Mouse (Mus musculus): ENCODE measurements around the gene Rpsa.

Rpsa gene

GRCm38 (mm10) chr9:120114051-120114788 is 13.3 kb upstream of the Rpsa start:
- no peak for DNase-seq

- no peak for DNase-seq
Measured at GRCm38 (mm10) chr9:120114789-120115151, 12.7 kb upstream of the Rpsa start.

GRCm38 (mm10) chr9:120115580-120115979 is 11.9 kb upstream of the Rpsa start:
- DNase-seq = no peak

- peak; percentile 39 for DNase-seq
Measured at GRCm38 (mm10) chr9:120116184-120116624, 11.3 kb upstream of the Rpsa start.

- no peak for DNase-seq
Measured at GRCm38 (mm10) chr9:120118212-120118611, 9.3 kb upstream of the Rpsa start.

- no peak for DNase-seq
Measured at GRCm38 (mm10) chr9:120120503-120120902, 7.0 kb upstream of the Rpsa start.

GRCm38 (mm10) chr9:120126868-120127267 is 621 bp upstream of the Rpsa start:
- DNase-seq = no peak

- no peak for DNase-seq
Measured at GRCm38 (mm10) chr9:120129276-120129675, 1.8 kb downstream of the Rpsa start.

- no peak for DNase-seq
Measured at GRCm38 (mm10) chr9:120131784-120132288, 4.3 kb downstream of the Rpsa start.

GRCm38 (mm10) chr9:120132980-120133754 is 5.7 kb downstream of the Rpsa start:
- DNase-seq = no peak

GRCm38 (mm10) chr9:120133755-120134475 is 6.4 kb downstream of the Rpsa start:
- no peak for DNase-seq

GRCm38 (mm10) chr9:120134529-120135160 is 7.2 kb downstream of the Rpsa start:
- no peak for DNase-seq

GRCm38 (mm10) chr9:120135454-120135853 is 8.0 kb downstream of the Rpsa start:
- no peak for DNase-seq

GRCm38 (mm10) chr9:120140652-120141051 is 13.2 kb downstream of the Rpsa start:
- DNase-seq = peak; percentile 78

GRCm38 (mm10) chr9:120144474-120144873 is 17.0 kb downstream of the Rpsa start:
- no peak for DNase-seq

- no peak for DNase-seq
Measured at GRCm38 (mm10) chr9:120149222-120149828, 21.8 kb downstream of the Rpsa start, which contains the start of gene Mobp. TSS of gene Mobp (plus strand) at chr9:120149707.

- no peak for DNase-seq
Measured at GRCm38 (mm10) chr9:120151152-120151551, 23.7 kb downstream of the Rpsa start.

GRCm38 (mm10) chr9:120151906-120152399 is 24.5 kb downstream of the Rpsa start:
- no peak for DNase-seq

- no peak for DNase-seq
Measured at GRCm38 (mm10) chr9:120158047-120158446, 30.6 kb downstream of the Rpsa start.

GRCm38 (mm10) chr9:120163862-120164261 is 36.4 kb downstream of the Rpsa start:
- no peak for DNase-seq

GRCm38 (mm10) chr9:120167826-120168225 is 40.3 kb downstream of the Rpsa start:
- no peak for DNase-seq

GRCm38 (mm10) chr9:120171295-120171694 is 43.8 kb downstream of the Rpsa start:
- DNase-seq = peak; percentile 77
